Mouse (Mus musculus) left cerebral cortex, postnatal 4 days (tissue): Measurements from ENCODE around the gene Sidt1. TPM values are rescaled to one million over a fixed set of nuclear protein-coding genes. Genes with fewer than 3 reads are reported as not detected.
A peak's percentile ranks its signal among the peaks of the same experiment; 100 is the strongest.

Source experiments
- DNase-seq: peaks from one replicate; pipeline ENCODE4 v3.0.0-alpha.2; 2022
- intact Hi-C: fragments of 180-260 bp; cut with DNase I; formaldehyde crosslinking; loops from one replicate; pipeline ENCODE4 v1.15.1; 2025
- total RNA-seq, 2 experiments: library from RNA; stranded (reverse); gene quantifications; 2 replicates each; pipeline ENCODE4 v1.2.3; 2021

The Sidt1 gene
- total RNA-seq = 10 to 100 TPM; 16.0 to 17.9 TPM

DNA sequence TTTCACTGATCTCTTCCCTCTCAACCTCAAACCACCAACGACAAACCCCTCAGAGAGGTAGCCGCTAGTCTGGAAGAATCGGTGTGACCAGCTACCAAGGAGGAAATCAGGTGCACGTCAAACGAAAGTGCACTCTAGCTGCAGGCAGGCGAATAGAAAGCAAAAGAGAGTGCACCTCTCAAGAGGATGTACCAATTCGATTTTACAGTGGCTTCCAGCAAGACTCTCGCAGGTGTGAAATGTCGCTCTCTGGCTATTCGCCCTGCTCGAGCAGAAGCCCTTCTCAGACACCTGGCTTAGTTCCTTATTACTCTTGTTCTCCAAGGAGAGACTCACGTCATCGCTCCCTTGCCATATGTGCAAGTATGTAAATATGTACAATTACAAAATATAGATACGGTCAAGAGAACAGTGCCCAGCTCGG is at the start of gene Sidt1:
Sidt1 (minus strand) TSS at position 336 of the 424 bp plus-strand sequence.
- intact Hi-C loops = no loop called here
- DNase-seq = no peak

DNA sequence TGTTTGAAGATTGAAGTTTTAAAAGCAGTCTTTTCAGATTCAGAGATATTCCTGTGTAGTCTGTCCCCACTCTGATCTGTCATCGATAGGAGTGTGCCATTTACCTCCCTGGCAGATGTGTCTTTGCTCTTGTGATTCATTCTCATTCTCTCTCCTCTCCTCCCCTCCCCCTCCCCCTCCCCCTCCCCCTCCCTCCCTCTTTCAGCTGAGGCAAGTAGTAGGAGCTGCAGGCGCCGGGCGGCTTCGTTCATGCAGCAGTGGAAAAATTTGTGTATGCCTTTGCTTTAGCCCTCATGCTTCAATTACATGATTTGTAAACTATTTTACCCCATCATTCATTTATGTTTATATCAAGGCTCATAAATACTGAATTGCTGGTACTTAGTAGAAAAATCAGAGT is 48.6 kb upstream of the Sidt1 start:
- DNase-seq = no peak
- intact Hi-C loops = no loop called here

DNA sequence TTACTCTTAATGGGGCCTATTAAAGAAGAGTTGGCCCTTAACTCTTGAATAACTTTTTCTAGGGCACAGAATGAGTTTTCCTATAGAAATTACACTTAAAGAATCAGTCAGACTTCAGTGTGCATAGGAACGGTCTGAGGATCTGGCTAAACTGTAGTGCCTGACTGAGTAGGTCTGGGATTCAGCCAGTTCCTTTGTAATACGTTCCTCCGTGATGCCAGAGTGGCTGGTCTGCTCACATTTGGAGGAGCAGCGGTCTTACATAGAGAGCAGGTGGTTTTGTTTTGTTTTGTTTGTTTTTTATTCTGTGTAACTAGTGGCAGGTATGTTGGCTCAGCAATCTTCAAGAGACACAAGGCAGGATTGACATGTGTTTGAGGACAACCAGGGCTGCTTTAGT is 47.0 kb upstream of the Sidt1 start:
- no peak for DNase-seq
- intact Hi-C loops = no loop called here

DNA sequence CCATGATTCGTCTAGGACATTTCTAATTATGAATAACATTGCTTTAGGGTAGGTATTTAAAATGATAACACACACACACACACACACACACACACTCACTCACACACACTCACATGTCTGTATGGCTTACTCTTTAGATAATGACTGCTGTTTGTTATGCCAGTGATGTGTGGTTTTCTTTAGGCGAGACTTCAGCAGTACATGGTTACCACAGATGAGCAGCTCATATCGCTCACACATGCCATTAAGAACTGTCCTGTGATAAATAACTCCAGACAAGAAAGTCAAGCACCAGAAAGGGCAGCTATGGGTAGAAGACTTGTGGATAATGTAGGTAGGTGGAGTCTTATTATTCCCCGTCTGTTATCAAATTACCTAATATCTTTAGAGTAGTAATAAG is 42.5 kb upstream of the Sidt1 start:
- intact Hi-C loops = no loop called here
- no peak for DNase-seq

DNA sequence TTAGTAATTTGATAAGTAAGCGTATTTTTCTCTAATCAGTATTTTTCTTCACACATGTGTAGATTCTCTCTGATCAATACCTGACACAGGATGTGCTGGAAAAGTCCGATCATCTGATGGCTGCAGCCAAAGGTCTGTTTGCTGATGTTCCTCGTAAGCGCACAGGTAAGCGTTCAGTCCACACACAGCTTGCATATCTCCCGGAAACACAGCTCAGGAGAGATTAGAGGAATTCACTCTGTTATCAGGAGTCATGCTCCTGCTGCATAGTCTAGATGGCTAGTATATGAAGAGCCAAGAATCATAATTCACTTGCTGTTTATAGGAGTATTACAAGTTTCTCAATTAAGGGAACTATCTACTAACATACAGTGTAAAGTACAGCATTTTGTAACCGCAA is 32.5 kb upstream of the Sidt1 start:
- intact Hi-C loops = loop anchor here (5.0 to 10.0 kb wide), 2 partner anchors 123 to 221 kb away; no protein-coding TSS in a partner anchor
- DNase-seq = no peak

DNA sequence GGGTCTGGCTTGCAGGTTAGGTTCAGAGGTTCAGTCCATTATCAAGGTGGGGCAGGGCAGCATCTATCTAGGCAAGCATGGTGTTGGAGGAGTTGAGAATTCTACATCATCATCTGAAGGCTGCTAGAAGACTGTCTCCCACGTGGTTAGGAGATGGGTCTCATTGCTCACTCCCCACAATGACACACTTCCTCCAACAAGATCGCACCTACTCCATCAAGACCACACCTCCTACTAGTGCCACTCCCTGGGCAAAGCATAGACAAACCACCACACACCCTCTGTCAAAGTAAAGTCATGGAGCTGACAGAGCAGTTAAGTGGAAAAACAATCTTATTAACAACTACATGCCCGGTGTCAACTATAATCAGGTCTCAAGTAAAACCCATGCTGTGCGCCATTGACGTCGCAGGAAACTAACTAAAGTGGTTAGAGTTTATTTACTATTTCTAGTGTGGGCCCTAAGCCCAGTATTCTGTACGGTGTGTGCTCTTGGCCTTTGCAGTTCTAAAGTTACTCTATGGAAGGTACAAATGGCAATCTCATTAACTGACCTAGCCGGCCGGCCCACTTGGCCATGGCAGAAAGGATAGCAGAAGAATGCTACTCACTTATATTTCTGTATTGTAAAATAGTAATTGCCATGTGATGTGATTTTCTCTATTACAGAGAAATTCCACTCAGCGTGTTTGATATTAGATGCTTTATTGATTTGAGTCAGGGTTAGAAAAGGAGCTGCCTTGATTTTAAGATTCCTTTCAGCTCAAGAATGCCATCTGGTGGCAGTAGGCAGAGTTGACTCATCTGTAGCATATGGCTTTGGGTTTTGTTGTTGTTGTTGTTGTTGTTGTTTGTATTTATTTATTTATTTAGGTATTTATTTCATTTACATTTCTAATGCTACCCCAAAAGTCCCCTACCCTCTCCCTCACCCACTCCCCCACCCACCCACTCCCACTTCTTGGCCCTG is 29.2 kb upstream of the Sidt1 start:
- intact Hi-C loops = loop anchor here (10.0 kb wide), 1 partner anchor 217 kb away; no protein-coding TSS in a partner anchor
- DNase-seq = no peak

DNA sequence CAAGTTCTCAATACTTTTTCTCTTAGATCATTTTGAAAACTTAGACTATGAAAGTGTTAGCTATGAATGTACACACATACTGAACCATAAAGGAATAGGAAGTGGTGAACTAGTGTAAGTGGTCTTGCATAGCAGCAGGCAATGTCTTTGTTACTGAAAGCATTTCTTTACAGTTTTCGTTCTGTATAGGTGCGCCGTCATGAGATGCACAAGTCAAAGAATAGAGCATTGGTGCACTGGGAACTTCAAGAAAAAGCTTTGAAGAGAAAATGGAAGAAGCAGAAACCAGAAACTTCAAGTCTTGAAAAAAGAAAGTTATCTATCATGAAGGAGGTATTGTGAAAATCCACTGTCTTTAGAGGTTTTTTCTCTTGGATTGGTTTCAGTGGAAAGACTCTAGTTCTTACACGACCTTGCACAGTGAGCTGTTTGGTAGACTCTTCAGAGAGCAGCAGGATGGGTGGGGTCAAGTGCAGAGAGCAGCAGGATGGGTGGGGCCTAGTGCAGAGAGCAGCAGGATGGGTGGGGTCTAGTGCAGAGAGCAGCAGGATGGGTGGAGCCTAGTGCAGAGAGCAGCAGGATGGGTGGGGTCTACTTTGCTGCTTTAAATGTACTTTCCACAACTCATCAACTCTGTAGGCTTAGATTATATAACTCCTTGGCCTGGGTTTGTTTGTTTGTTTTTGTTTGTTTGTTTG is 24.7 kb upstream of the Sidt1 start:
- DNase-seq = peak; percentile 13
- intact Hi-C loops = no loop called here

DNA sequence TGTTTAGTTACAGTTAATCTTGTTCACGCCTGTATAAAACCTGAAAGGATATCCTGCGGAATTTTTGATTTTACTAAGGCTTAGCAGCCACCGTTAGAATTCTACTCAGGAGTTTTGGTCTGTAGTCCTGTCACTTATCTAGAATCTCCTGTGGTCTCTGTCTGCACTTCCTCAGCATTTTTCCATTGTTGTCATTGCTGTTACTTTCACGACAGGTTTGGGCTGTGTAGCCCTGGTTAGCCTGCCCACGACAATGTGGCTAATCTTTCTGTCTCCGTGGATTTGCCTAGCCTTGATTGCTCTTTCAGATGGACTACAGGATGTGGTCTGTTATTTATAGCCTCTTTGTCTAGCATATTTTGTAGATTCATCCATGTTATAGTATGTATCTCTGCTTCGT is 23.3 kb upstream of the Sidt1 start:
- intact Hi-C loops = no loop called here
- DNase-seq = no peak

DNA sequence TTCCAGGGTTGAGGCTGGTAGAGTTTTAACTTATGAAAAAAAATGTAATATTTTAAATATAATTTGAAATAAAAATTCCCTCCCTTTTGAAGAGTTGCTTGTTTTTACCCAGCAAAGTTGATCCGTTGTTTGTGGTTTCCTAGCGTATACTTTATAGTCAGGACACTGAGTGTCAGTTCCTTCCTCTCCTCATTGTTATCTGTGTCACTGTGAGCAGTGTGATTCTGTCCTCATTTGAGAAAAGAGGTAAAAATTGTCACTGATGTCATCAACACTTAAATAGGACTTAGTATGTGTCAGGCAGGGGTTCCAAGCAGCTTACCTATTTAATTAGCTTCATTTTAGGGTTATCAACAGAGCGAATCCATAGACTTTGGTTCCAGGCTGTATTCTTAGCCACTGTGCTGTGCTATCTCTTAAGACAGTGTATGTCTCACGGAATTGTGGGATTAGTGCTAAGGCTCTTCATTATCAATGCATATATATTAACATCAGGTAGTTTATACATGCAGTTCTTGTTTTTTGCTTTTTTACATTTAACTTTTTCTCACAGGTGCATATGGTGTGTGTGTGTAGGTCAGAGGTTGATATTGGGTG is 16.9 kb upstream of the Sidt1 start:
- intact Hi-C loops = loop anchor here (5.0 kb wide), 1 partner anchor 108 kb away; no protein-coding TSS in a partner anchor
- DNase-seq = no peak

DNA sequence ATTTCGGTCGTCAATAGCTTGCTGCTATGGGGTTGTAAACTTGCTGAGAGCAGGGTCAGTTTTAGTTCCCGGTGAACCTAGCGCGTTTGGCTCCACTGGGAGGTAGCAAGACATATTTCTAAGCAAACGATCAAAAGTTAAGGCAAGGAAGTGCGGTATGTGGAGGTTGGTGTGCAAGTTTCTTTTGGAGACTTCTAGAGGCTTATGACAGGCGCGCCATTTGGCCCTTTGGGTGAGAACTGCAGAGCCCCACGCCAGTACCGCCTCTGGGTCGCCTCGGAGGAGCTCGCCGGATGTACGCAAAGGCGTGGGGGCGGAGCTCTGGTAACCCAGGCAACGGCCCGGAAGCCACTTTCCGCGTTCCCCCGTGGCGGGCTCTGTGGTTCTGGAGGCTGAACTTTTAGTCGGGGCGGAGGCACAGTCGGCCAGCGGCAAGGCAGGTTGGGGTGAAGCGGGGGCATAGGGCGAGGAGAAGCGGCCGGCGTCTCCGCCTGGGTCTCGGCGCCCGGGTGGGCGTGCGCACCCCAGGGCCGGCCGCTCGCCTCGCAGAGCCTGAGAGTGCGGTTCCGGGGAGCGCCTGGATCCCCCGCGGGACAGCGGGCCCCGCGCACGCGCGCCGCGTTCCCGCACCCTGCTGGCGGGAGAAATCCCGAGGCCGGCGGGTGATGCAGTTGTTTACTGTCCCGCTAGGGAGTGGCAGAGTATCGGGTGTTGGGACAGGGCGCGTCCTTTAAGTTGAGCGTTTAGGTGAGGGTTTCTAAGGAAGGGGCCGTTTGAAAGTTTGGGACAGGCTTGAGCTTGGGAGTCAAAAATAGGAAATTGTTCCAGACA is 14.3 kb upstream of the Sidt1 start, which contains the start of gene Spice1:
Spice1 (plus strand) TSS at position 51 of the 831 bp plus-strand sequence.
- peak; percentile 96 for DNase-seq
- intact Hi-C loops = loop anchor here (5.0 kb wide), 1 partner anchor 105 kb away; no protein-coding TSS in a partner anchor

DNA sequence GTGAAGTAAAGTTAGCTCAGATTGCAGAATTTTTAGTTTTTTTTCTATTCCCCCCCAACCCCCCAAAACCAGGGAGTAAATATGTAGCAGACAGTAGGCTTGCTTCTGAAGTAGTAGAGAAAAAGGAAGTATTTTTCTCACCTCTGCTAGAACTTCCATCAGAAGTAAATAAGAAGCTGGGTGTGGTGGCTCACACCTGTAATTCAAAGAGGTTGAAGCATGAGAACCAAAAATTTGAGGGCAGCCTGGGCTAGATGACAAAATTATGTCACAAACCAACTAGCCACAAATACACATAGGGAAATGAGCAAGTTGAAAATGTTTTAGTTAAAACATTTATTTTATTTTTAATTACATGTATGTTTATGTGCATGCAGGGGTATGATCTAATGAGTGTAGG is 4.5 kb upstream of the Sidt1 start:
- DNase-seq = no peak
- intact Hi-C loops = no loop called here

DNA sequence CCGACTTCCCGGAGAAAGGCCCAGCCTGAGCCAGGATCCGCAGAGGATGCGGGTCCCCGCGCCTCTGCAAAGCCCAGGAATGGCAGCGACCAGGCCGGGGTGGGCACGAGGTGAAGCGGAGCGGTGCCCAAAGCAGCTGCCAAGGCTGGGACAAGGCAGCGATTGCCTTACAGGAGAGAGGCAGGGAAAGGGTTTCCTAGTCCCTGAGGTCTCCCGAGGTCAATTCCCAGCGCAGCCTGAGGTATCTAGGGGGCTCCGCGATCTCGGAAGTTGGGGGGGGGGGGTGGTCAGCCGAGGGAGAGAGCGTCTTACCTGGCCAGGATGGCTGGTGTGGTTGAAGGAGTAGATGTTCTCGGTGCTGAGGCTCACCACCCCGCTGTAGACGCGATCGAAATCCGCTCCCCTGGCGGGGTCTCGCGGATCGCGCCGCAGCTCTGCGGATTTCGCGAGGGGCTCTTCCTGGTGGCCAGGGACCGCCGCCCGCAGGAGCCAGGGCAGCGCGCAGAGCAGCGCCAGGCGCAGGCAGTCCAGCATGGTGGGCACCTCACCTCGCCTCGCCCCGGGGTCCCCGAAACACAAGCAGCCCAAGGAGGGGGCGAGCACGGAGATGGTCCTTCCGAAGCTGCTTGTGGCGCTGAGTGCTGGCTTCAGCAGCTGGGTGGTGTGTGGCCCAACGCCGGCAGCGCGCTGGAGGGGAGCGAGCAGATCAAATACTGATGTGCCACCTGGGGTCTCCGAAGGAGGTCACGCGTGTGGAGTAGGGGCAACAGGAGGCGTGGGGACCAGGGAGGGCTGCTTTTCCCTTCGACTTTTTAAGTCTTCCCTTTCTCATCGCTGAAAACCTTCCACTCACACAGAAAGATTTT is 768 bp downstream of the Sidt1 start:
- intact Hi-C loops = no loop called here
- DNase-seq = peak; percentile 31

DNA sequence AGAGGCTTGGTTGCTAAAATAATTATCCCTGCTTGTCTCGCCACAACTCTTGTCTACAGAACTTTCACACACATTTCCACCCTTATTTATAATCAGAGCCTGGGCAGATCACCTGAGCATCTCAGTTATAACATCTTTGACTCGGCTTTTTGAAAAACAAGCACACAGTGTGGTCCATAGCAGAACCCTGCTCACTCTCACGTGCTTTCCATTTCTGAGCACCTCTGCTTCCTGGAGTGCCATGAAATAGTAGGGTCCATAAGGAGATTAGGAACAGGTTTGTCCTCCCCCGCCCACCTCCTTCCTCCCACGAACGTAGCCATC is 1.4 kb downstream of the Sidt1 start:
- no peak for DNase-seq
- intact Hi-C loops = no loop called here

DNA sequence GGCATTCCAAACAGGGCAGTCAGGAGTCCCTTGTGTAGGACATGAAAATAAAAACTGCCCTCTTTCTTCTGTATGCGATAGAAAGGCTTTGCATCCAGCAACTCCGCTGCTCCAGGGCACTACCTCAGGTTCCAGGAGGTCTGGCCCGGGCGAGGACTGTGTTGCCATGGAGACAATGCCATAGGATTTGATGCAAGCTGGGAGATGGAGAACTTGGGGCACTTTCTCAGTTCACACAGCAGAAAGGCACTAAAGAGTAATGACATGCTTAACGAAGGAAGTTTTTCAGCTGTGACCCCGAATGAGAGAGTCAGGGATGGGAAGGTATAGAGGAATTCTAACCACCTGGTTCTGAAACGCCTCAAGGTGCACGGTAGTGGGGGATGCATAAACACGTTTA is 1.8 kb downstream of the Sidt1 start:
- intact Hi-C loops = no loop called here
- DNase-seq = peak; percentile 8

DNA sequence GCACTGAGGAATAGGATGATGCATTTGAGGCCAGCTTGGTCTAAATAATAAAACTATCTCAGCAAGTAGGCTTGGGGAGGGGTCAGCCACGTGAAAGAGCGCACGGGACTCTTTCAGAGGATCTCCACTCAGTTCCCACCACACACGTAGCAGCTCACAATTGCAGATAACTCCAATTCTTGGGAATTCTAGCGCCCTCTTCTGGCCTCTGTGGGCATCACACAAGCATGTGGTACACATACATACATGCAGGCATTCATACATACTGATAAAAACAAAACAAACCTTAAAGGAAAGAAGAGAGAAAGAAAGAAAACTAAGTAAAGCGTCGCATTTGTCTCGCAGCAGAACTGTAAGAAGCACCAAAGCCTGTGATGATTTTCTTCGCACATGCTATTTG is 2.3 kb downstream of the Sidt1 start:
- intact Hi-C loops = no loop called here
- peak; percentile 4 for DNase-seq

DNA sequence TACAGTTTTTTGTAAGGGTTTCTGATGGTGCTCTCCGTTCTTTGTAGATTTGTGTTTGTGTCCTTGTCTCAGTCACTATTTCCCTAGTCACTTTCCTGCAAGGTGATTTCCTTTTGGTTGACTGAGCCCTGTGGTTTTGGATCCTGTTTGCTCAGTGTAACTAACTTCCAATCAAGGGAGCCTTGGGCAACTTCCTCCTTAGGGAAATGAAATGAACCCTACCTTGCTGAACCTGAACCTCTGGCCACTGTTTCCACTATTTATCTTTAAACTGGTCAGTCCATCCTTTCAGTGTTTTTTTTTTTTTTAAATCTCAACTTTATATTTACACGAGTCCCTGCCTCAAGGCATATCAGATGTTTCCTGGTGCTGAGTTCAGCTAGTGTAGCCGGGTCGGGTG is 4.4 kb downstream of the Sidt1 start:
- intact Hi-C loops = no loop called here
- no peak for DNase-seq

DNA sequence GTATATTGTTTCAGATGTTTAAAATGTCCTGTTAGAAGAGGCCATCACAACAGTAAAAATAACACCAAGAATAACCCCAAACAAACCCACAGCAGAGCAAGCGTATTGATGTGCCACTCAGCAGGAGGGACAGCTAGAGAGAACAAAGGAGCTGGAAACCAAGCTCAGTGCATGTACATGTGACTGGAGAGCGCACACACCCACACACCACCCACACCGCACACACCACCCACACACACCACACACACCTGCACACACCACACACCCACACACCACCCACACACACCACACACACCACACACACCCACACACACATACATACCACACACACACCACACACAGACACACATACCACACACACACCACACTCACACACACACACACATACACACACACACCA is 12.8 kb downstream of the Sidt1 start:
- intact Hi-C loops = no loop called here
- DNase-seq = peak; percentile 5

DNA sequence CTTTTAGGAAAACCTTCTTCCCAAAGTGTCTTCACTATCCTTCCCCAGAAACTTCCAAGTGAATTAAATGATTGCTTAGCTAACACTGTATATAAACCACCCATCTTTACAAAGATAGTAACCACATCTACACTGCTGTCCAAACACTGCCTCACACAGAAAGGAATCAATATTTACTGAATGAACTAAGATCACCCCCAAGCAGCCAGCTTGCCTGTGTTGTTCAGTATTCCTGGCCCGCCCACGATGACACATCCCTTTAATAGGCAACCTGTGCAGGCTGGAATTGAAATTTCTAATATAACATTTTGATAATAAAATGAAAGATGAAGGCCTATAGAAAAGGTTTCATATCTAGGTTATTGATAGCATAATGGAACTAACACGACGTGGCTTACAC is 16.6 kb downstream of the Sidt1 start:
- intact Hi-C loops = no loop called here
- no peak for DNase-seq

DNA sequence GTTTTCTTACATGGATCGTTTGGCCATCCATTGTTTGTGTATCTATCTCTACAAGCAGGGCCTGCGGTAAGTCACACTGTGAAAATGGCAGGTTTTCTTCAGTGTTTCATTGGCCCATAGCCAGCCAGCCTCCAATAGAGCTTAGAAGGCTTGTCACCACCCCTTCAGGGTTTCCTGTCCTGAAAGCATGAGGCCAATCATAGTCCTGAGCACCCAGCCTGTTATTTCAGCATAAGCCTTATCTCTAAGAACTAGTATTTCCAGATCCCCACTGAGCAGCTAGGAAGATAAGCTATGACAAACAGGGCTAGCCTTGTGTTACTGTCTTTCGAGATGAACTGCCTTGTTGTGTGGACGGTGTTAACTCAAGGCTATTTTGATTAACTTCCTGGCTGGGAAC is 19.6 kb downstream of the Sidt1 start:
- peak; percentile 6 for DNase-seq
- intact Hi-C loops = no loop called here

DNA sequence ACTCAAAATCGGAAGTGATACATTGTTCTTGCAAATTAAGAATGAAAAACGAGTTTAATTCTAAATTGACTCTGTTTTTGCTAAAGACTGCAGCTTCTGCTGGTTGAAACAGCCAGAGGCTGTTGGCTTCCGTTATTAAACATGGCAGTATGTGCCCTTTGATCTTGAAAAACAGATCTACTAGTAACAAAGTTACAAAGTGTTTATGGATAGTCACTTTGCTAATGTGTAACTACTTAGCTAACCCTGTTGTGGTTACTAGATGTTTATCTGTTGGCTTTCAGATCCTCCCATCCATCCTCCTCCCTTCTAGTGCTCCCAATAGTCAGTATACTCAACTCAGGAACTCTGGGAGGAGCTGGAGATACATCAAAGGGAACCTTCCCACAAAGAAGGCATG is 27.4 kb downstream of the Sidt1 start:
- intact Hi-C loops = no loop called here
- DNase-seq = no peak
